Mouse (Mus musculus) heart, postnatal 0 days (tissue): ENCODE measurements around the gene Schip1. TPM values are rescaled to one million over a fixed set of nuclear protein-coding genes. Genes with fewer than 3 reads are reported as not detected.

Source experiments
- ATAC-seq: fragments of 200-750 bp; cut with Nextera tagmentation; 2 replicates; pipeline ENCODE4 v1.8.0; 2017; ENCODE audit warnings: low read depth, moderate number of reproducible peaks, moderate library complexity; ENCODE audit not compliant: insufficient read depth
- DNase-seq: peaks from one replicate; pipeline ENCODE4 v3.0.0-alpha.2; 2016; ENCODE audit warnings: low spot score
- H3K27ac ChIP-seq: fragments of 300-500 bp; sonication (generic); 2 replicates; pipeline ENCODE4 v1.5.1; 2014; ENCODE audit warnings: low read depth, mild to moderate bottlenecking
- H3K27me3 ChIP-seq: fragments of 300-500 bp; sonication (generic); 2 replicates; pipeline ENCODE4 v1.6.1; 2014; ENCODE audit warnings: low read length, mixed read lengths; ENCODE audit not compliant: control insufficient read depth, insufficient read depth
- H3K36me3 ChIP-seq: fragments of 300-500 bp; sonication (generic); replicated peaks from 2 replicates; pipeline ENCODE4 v1.6.1; 2014; ENCODE audit warnings: low read length, mixed read lengths; ENCODE audit not compliant: control insufficient read depth, insufficient read depth
- H3K4me1 ChIP-seq: fragments of 300-500 bp; sonication (generic); 2 replicates; pipeline ENCODE4 v1.6.1; 2014; ENCODE audit warnings: antibody characterized with exemption; ENCODE audit not compliant: control insufficient read depth, insufficient read depth
- H3K4me2 ChIP-seq: fragments of 300-500 bp; sonication (generic); 2 replicates; pipeline ENCODE4 v1.6.1; 2014; ENCODE audit warnings: low read depth, mild to moderate bottlenecking, low read length, moderate library complexity
- H3K4me3 ChIP-seq: fragments of 300-500 bp; sonication (generic); 2 replicates; pipeline ENCODE4 v1.5.1; 2014; ENCODE audit warnings: low read depth, low read length
- H3K9ac ChIP-seq: fragments of 300-500 bp; sonication (generic); replicated peaks from 2 replicates; pipeline ENCODE4 v1.6.1; 2014; ENCODE audit warnings: low read depth, low read length, mixed read lengths
- H3K9me3 ChIP-seq: fragments of 300-500 bp; sonication (generic); replicated peaks from 2 replicates; pipeline ENCODE4 v1.6.1; 2016; ENCODE audit warnings: low read length; ENCODE audit not compliant: control insufficient read depth
- CTCF ChIP-seq: IDR thresholded peaks from 2 replicates; pipeline ENCODE4 v1.5.1; 2016; ENCODE audit warnings: antibody characterized with exemption, control low read depth, low read depth
- EP300 ChIP-seq: IDR thresholded peaks from 2 replicates; pipeline ENCODE4 v1.6.1; 2016; ENCODE audit warnings: antibody characterized with exemption, low read depth
- WGBS: fragments of 180-500 bp; shearing (Covaris S2); extraction: QIAGEN DNeasy Blood & Tissue Kit; methylation state at CpG from one replicate; pipeline ENCODE4 v1.1.7; 2014; 5-methylcytosine and 5-hydroxymethylcytosine counted together
- polyA plus RNA-seq: library from polyadenylated mRNA; unstranded; fragments of >200 nt; fragmentation: Nextera tagmentation; extraction: Ambion mirVana; gene quantifications from 2 replicates; pipeline ENCODE4 v1.2.1, GENCODE M21; 2015
- total RNA-seq: library from RNA; depleted of rRNA; stranded (reverse); fragments of >200 nt; gene quantifications from 2 replicates; pipeline ENCODE4 v1.2.3, GENCODE M21; 2014; ENCODE audit warnings: low replicate concordance

Gene Schip1
- total and polyA plus RNA-seq, 2 experiments from 2014 or later: 58.4 to 74.3 TPM

DNA sequence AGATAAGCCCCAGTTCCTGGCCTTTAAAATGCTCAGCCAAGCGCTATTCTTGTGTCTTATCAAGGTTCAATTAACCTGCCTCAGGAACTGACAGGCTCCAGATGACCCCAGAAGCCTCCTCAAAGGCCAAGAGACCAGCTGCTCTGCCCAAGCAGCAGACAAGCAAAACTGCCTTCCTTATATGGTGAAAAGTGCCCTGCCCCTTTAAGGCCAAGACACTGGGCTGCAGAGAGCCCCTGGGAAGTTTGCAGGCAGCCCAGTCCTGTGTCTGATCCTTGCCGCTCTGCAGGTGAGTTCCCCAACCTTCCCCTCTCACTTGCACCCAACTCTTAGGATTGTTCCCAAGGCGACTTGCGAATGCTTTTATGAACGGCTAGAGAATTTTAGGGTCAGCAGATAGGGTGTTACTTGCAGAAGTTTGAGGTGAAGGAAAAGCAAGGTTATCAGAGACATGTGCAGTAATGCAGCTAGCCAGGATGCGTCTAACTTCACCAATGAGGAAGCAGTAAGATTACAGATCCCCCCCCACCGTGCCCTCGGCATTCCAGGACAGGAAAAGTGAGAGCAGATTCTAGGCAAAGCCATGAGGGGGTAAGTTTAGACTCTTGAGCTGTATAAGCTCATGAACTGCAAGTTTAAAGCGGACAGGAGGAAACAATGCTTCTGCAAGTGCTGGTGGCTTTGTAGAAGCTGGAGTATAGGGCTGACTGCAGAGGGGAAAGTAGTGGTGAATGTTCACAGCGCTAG is 403.5 kb downstream of the Schip1 start:
- Histone ChIP-seq H3K9ac (peak overlapping the region; percentile 41), H3K4me3 (peak overlapping the region; percentile 49), H3K36me3 (no peaks in the 10 kb centered on the region), H3K27ac (peak overlapping the region; percentile 85), H3K4me1 (peaks cover 4% of the 10 kb centered on the region; the same call in 1 of the 2 replicates), H3K27me3 (no peaks in the 10 kb centered on the region), H3K9me3 (no peaks in the 10 kb centered on the region), H3K4me2 (peak overlapping the region; percentile 73)
- DNase-seq: peak; percentile 65
- WGBS: 4% methylated on average over 10 of the region's 10 CpGs
- peak; percentile 83 for ATAC-seq
- TF ChIP-seq CTCF (no peak), EP300 (no peak)

- Histone ChIP-seq H3K9ac (no peak overlapping the region), H3K4me3 (no peak overlapping the region), H3K4me1 (peaks cover 4% of the 10 kb centered on the region; the same call in 1 of the 2 replicates), H3K27me3 (no peaks in the 10 kb centered on the region), H3K4me2 (0 out of 2 replicates have a peak overlapping the region, but pooled peaks have one; percentile 73), H3K9me3 (no peaks in the 10 kb centered on the region), H3K36me3 (no peaks in the 10 kb centered on the region), H3K27ac (no peak overlapping the region; the same call in 1 of the 2 replicates)
- peak; percentile 64 for TF ChIP-seq CTCF
- TF ChIP-seq EP300: no peak
- ATAC-seq (no peak), DNase-seq (peak; percentile 42)
- WGBS: 51% methylated on average over 1 of the region's 1 CpGs
These were observed 405.0 kb downstream of the Schip1 start for GRCm38 (mm10) chr3:68469643-68470042.

DNA sequence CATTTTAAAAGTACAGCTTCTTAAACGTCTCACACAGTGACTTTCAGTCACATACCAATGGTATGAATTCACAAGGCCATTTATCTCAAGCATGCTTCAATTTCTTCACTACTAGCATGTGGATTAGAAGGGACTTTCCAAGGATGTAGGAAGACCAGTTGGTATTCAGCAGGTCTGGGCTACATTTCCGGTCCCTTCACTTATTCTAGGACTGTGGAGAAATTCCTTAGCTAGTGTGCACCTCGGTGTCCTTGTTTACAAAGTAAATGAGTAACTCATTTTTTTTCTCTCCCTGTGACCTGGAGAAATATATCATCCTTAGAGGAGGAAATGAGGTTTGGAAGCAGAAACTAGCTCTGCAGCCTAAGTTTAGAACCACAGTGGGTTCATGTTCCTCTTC is 405.5 kb downstream of the Schip1 start:
- 36% methylated on average over 3 of the region's 3 CpGs for WGBS
- TF ChIP-seq EP300: no peak
- TF ChIP-seq CTCF: no peak

DNA sequence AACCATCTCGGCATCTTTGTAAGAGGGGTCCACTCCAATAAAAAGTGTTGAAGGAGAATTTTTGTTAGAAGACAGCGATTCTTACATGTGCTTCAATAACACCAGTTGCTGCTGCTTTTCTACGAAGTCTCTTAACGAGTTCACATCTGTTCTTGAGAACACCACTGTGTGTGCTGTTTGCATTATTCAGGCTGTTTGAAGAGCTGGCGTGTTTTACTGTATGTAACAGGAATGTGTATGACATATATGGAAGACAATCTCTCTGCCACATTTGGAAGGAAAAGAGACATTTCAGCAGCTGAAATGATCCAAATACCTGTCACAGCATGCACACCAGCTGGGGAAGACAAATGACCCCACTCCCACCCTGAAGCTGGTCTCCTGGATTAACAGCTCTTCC is 406.0 kb downstream of the Schip1 start:
- TF ChIP-seq CTCF: no peak
- no peak for TF ChIP-seq EP300
- Histone ChIP-seq H3K9me3 (no peaks in the 10 kb centered on the region), H3K27ac (no peak overlapping the region), H3K27me3 (no peaks in the 10 kb centered on the region), H3K9ac (no peak overlapping the region), H3K4me2 (no peak overlapping the region), H3K36me3 (no peaks in the 10 kb centered on the region), H3K4me3 (no peak overlapping the region), H3K4me1 (peaks cover 4% of the 10 kb centered on the region; the same call in 1 of the 2 replicates)
- DNase-seq (no peak), ATAC-seq (no peak)
- 64% methylated on average over 5 of the region's 5 CpGs for WGBS

More for the DNA sequence above, 405.5 kb downstream of the Schip1 start:
- Histone ChIP-seq H3K27ac (no peak overlapping the region; the same call in 1 of the 2 replicates), H3K27me3 (no peaks in the 10 kb centered on the region), H3K9ac (no peak overlapping the region), H3K4me3 (no peak overlapping the region), H3K4me1 (peaks cover 4% of the 10 kb centered on the region; the same call in 1 of the 2 replicates), H3K9me3 (no peaks in the 10 kb centered on the region), H3K36me3 (no peaks in the 10 kb centered on the region), H3K4me2 (no peak overlapping the region)
- no peak for DNase-seq
- no peak for ATAC-seq

- no peak for ATAC-seq
- no peaks in the 10 kb centered on the region for H3K27me3 ChIP-seq
- H3K9me3 ChIP-seq: no peaks in the 10 kb centered on the region
- no peak overlapping the region for H3K4me2 ChIP-seq
- H3K36me3 ChIP-seq: no peaks in the 10 kb centered on the region
- DNase-seq: no peak
- no peak overlapping the region for H3K9ac ChIP-seq
- H3K27ac ChIP-seq: no peak overlapping the region
- H3K4me1 ChIP-seq: 0 out of 2 replicates have a peak, but pooled peaks cover 4% of the 10 kb centered on the region
- 80% methylated on average over 7 of the region's 7 CpGs for WGBS
- no peak for TF ChIP-seq CTCF
- TF ChIP-seq EP300: no peak
- no peak overlapping the region for H3K4me3 ChIP-seq
These were observed 411.7 kb downstream of the Schip1 start for GRCm38 (mm10) chr3:68476336-68476735.

GRCm38 (mm10) chr3:68477478-68477877 is 412.9 kb downstream of the Schip1 start:
- WGBS: 42% methylated on average over 2 of the region's 2 CpGs
- H3K27ac ChIP-seq: 0 out of 2 replicates have a peak overlapping the region, but pooled peaks have one; percentile 2

More at GRCm38 (mm10) chr3:68477478-68477877, 412.9 kb downstream of the Schip1 start:
- DNase-seq (no peak), ATAC-seq (no peak)
- 0 out of 2 replicates have a peak, but pooled peaks cover 4% of the 10 kb centered on the region for H3K4me1 ChIP-seq
- H3K36me3 ChIP-seq: no peaks in the 10 kb centered on the region
- H3K27me3 ChIP-seq: no peaks in the 10 kb centered on the region
- H3K9me3 ChIP-seq: no peaks in the 10 kb centered on the region
- TF ChIP-seq CTCF (no peak), EP300 (no peak)
- H3K4me2 ChIP-seq: no peak overlapping the region
- H3K9ac ChIP-seq: no peak overlapping the region
- H3K4me3 ChIP-seq: no peak overlapping the region
